Mouse (Mus musculus) CD4-positive helper T cell, adult 2 months (primary cell): ENCODE data around the gene Drosha.
"Not testable (repeated sequence)": the region's sequence is repeated elsewhere in the genome, so short reads cannot be mapped to it uniquely, and the experiment has no call there.

Experiments
- DNase-seq: peaks from one replicate; pipeline ENCODE4 v3.0.0-alpha.2; 2012; ENCODE audit warnings: low read depth, missing footprints, low spot score

The Drosha gene

DNA sequence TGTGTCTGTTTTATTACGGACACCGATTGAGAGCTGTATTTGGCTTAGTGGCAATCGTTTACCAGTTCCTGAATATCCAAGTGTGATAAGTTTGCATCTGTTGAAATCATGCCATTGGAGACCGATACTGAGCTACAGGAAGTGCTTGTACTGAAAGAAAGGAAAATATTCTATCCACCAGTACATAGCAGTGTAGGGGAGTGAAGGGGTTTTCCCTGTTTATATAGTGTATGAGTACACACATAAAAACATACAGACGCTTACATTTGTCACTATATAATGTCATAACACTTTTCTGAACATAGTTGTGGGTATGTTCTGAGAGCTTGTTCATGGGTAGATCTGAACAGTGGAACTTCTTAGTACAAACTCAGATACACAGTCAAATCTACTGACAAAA lies 106.9 kb downstream of the Drosha start:
- no peak for DNase-seq

- DNase-seq, result no peak
These were observed 111.7 kb downstream of the Drosha start for GRCm38 (mm10) chr15:12936217-12936732.

- not testable (repeated sequence) for DNase-seq
These were observed 112.7 kb downstream of the Drosha start for GRCm38 (mm10) chr15:12937326-12937725.

GRCm38 (mm10) chr15:12941106-12941505 lies 116.5 kb downstream of the Drosha start:
- no peak for DNase-seq

- no peak for DNase-seq
These were observed 117.1 kb downstream of the Drosha start for GRCm38 (mm10) chr15:12941651-12942180.

GRCm38 (mm10) chr15:12942424-12942823 lies 117.8 kb downstream of the Drosha start:
- DNase-seq, result no peak

GRCm38 (mm10) chr15:12958051-12958450 lies 133.4 kb downstream of the Drosha start:
- no peak for DNase-seq

DNA sequence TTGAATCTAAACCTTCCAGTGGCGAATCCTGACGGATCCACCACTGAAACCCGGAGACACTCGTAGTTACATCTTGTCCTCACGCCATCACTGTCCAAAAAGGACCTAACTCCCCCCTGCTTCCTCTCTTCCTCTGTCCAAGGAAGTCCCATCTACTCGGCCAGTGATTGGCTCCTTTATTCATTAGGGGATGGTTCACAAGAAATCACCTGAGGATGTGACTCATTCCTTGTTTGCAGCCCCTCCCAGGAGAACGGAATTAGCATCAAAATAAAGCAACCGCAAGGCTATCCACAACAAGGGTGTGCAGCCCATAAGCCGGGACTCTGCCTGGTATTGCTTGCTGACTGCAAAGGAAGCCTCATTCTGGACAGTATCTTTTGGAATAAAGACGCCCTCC lies 137.6 kb downstream of the Drosha start:
- DNase-seq, result no peak

DNA sequence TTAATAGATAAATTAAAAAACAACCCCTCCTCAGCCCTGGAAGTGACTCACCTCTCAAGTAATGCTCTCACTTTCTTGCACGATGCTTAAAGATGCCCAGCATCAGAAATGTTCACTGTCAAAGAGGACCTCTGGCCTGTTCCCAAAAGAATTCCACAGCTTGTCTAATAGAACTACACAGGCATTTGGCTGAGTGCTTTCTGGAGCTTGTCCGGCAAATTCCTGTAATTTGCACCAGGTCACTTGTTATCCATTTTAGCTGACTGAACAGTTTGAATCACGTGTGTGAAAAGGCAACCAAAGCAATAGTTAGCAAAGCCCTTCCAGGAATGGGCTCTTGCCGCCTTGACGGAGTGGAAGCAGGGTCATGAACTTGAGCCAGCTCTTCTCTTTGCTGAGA lies 140.6 kb downstream of the Drosha start:
- DNase-seq, result no peak

DNA sequence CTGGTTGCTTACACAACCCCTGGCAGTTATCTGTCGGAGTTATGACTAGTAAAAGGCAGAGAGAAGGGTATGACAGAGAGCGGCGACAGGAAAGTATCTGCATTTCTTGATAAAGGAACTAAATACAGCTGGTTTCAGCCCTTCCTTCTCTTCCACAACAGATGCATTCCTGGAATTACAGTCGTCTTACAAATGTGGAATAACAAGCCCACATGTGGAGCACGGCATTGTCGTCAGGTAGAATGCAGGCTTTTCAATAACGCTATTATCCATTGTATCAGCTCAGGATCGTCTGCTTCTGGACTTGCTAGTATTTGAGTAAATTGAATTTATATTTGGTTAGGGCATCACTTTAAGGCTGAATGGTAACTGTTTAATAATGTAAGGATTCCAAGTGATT lies 144.2 kb downstream of the Drosha start:
- no peak for DNase-seq

GRCm38 (mm10) chr15:12972441-12972840 lies 147.8 kb downstream of the Drosha start:
- DNase-seq, result no peak
